Mouse (Mus musculus) embryonic facial prominence, embryonic 15.5 days (tissue): ENCODE data around the gene Slc25a40. TPM values are rescaled to one million over a fixed set of nuclear protein-coding genes. Genes with fewer than 3 reads are reported as not detected.
A peak's percentile ranks its signal among the peaks of the same experiment; 100 is the strongest.

Experiments used
- ATAC-seq: fragments of 200-750 bp; cut with Nextera tagmentation; 2 replicates; pipeline ENCODE4 v1.8.0; 2017; ENCODE audit warnings: low read depth, moderate TSS enrichment; ENCODE audit not compliant: insufficient number of reproducible peaks, low FRiP score, low TSS enrichment
- H3K27ac ChIP-seq: fragments of 300-500 bp; sonication (generic); replicated peaks from 2 replicates; pipeline ENCODE4 v1.5.1; 2015; ENCODE audit warnings: mild to moderate bottlenecking, inconsistent platforms
- H3K27me3 ChIP-seq: fragments of 300-500 bp; sonication (generic); 2 replicates; pipeline ENCODE4 v1.6.1; 2015; ENCODE audit warnings: inconsistent platforms
- H3K36me3 ChIP-seq: fragments of 300-500 bp; sonication (generic); 2 replicates; pipeline ENCODE4 v1.6.1; 2015; ENCODE audit warnings: mild to moderate bottlenecking, inconsistent platforms
- H3K4me1 ChIP-seq: fragments of 300-500 bp; sonication (generic); 2 replicates; pipeline ENCODE4 v1.6.1; 2015; ENCODE audit warnings: inconsistent platforms
- H3K4me2 ChIP-seq: fragments of 300-500 bp; sonication (generic); replicated peaks from 2 replicates; pipeline ENCODE4 v1.6.1; 2015; ENCODE audit warnings: mild to moderate bottlenecking, inconsistent platforms
- H3K4me3 ChIP-seq: fragments of 300-500 bp; sonication (generic); replicated peaks from 2 replicates; pipeline ENCODE4 v1.5.1; 2015; ENCODE audit warnings: mild to moderate bottlenecking, inconsistent platforms
- H3K9ac ChIP-seq: fragments of 300-500 bp; sonication (generic); 2 replicates; pipeline ENCODE4 v1.6.1; 2015; ENCODE audit warnings: inconsistent platforms
- H3K9me3 ChIP-seq: fragments of 300-500 bp; sonication (generic); replicated peaks from 2 replicates; pipeline ENCODE4 v1.6.1; 2016; ENCODE audit warnings: inconsistent platforms
- WGBS: fragments of 180-500 bp; shearing (Covaris S2); methylation state at CpG from one replicate; pipeline ENCODE4 v1.1.7; 2015; 5-methylcytosine and 5-hydroxymethylcytosine counted together
- polyA plus RNA-seq: library from polyadenylated mRNA; unstranded; fragments of >200 nt; fragmentation: Nextera tagmentation; extraction: Ambion mirVana; gene quantifications from 2 replicates; pipeline ENCODE4 v1.2.1, GENCODE M21; 2015

Gene Slc25a40
- polyA plus RNA-seq, 1 experiment from 2014 or later: 14.0 TPM

GRCm38 (mm10) chr5:8422932-8423928 is 580 bp downstream of the Slc25a40 start:
- H3K4me2 ChIP-seq: peak overlapping the region; percentile 80
- no peaks in the 10 kb centered on the region for H3K27me3 ChIP-seq
- H3K9me3 ChIP-seq: no peaks in the 10 kb centered on the region
- H3K4me1 ChIP-seq: peaks cover 9% of the 10 kb centered on the region
- peaks cover 9% of the 10 kb centered on the region; the same call in 1 of the 2 replicates for H3K36me3 ChIP-seq
- ATAC-seq: peak; percentile 66; the same call in 1 of the 2 replicates
- H3K27ac ChIP-seq: peak overlapping the region; percentile 89
- WGBS: under 1% methylated on average over 40 of the region's 40 CpGs
- peak overlapping the region; percentile 81 for H3K9ac ChIP-seq
- peak overlapping the region; percentile 79 for H3K4me3 ChIP-seq

GRCm38 (mm10) chr5:8424116-8424515 is 1.5 kb downstream of the Slc25a40 start:
- Histone ChIP-seq H3K9me3 (no peaks in the 10 kb centered on the region), H3K4me3 (peak overlapping the region; percentile 79), H3K36me3 (0 out of 2 replicates have a peak, but pooled peaks cover 6% of the 10 kb centered on the region), H3K27ac (peak overlapping the region; percentile 25; the same call in 1 of the 2 replicates), H3K27me3 (no peaks in the 10 kb centered on the region), H3K9ac (no peak overlapping the region), H3K4me1 (peaks cover 9% of the 10 kb centered on the region), H3K4me2 (peak overlapping the region; percentile 80)
- no peak for ATAC-seq
- WGBS: 18% methylated on average over 7 of the region's 7 CpGs

- Histone ChIP-seq H3K27ac (no peak overlapping the region), H3K4me2 (no peak overlapping the region), H3K27me3 (no peaks in the 10 kb centered on the region), H3K4me1 (peaks cover 9% of the 10 kb centered on the region), H3K9ac (no peak overlapping the region), H3K9me3 (no peaks in the 10 kb centered on the region), H3K36me3 (peaks cover 5% of the 10 kb centered on the region), H3K4me3 (no peak overlapping the region)
- ATAC-seq: no peak
- WGBS: 81% methylated on average over 5 of the region's 5 CpGs
Measured at GRCm38 (mm10) chr5:8425899-8426298, 3.2 kb downstream of the Slc25a40 start.

GRCm38 (mm10) chr5:8437481-8438156 is 15.0 kb downstream of the Slc25a40 start:
- no peak overlapping the region for H3K4me3 ChIP-seq
- H3K9ac ChIP-seq: no peak overlapping the region
- H3K27ac ChIP-seq: no peak overlapping the region
- H3K4me2 ChIP-seq: no peak overlapping the region
- H3K9me3 ChIP-seq: no peaks in the 10 kb centered on the region
- H3K4me1 ChIP-seq: no peaks in the 10 kb centered on the region
- 92% methylated on average over 5 of the region's 5 CpGs for WGBS
- peaks cover 11% of the 10 kb centered on the region; the same call in 1 of the 2 replicates for H3K36me3 ChIP-seq
- ATAC-seq: no peak
- no peaks in the 10 kb centered on the region for H3K27me3 ChIP-seq

DNA sequence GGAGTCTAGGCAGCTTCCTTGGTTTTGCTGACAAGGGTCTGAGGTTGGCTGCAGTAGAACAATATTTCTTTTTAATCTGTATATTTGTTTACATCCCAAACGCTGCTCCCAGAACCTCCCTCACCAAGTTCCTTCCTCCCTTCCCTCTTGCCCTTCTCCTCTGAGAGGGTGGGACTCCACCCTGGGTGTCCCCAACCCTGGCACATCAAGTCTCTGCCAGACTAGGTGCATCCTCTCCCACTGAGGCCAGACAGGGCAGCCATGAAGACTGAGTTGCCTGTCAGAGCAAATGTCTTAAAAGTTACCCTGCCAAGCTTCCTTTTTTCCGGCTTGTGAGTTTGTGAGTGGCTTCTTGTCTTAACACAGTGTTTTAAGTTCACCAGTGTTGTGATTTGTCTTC is 16.4 kb downstream of the Slc25a40 start:
- peaks cover 11% of the 10 kb centered on the region; the same call in 1 of the 2 replicates for H3K36me3 ChIP-seq
- H3K9ac ChIP-seq: no peak overlapping the region
- H3K27ac ChIP-seq: no peak overlapping the region
- no peak for ATAC-seq
- no peak overlapping the region for H3K4me3 ChIP-seq
- WGBS: 62% methylated on average over 2 of the region's 2 CpGs
- no peaks in the 10 kb centered on the region for H3K9me3 ChIP-seq
- no peak overlapping the region for H3K4me2 ChIP-seq
- no peaks in the 10 kb centered on the region for H3K4me1 ChIP-seq
- no peaks in the 10 kb centered on the region for H3K27me3 ChIP-seq

- H3K4me1 ChIP-seq: no peaks in the 10 kb centered on the region
- no peak overlapping the region for H3K9ac ChIP-seq
- no peak overlapping the region for H3K4me2 ChIP-seq
- H3K36me3 ChIP-seq: peaks cover 11% of the 10 kb centered on the region
- no peak for ATAC-seq
- no peak overlapping the region for H3K27ac ChIP-seq
- H3K4me3 ChIP-seq: no peak overlapping the region
- H3K9me3 ChIP-seq: no peaks in the 10 kb centered on the region
- H3K27me3 ChIP-seq: no peaks in the 10 kb centered on the region
Measured at GRCm38 (mm10) chr5:8455565-8455964, 32.9 kb downstream of the Slc25a40 start.

GRCm38 (mm10) chr5:8456561-8456960 is 33.9 kb downstream of the Slc25a40 start:
- H3K27me3 ChIP-seq: no peaks in the 10 kb centered on the region
- 81% methylated on average over 5 of the region's 5 CpGs for WGBS
- no peaks in the 10 kb centered on the region for H3K9me3 ChIP-seq
- H3K4me2 ChIP-seq: no peak overlapping the region
- peaks cover 14% of the 10 kb centered on the region for H3K36me3 ChIP-seq
- H3K4me1 ChIP-seq: no peaks in the 10 kb centered on the region
- no peak for ATAC-seq
- H3K9ac ChIP-seq: no peak overlapping the region
- H3K4me3 ChIP-seq: no peak overlapping the region
- no peak overlapping the region for H3K27ac ChIP-seq

DNA sequence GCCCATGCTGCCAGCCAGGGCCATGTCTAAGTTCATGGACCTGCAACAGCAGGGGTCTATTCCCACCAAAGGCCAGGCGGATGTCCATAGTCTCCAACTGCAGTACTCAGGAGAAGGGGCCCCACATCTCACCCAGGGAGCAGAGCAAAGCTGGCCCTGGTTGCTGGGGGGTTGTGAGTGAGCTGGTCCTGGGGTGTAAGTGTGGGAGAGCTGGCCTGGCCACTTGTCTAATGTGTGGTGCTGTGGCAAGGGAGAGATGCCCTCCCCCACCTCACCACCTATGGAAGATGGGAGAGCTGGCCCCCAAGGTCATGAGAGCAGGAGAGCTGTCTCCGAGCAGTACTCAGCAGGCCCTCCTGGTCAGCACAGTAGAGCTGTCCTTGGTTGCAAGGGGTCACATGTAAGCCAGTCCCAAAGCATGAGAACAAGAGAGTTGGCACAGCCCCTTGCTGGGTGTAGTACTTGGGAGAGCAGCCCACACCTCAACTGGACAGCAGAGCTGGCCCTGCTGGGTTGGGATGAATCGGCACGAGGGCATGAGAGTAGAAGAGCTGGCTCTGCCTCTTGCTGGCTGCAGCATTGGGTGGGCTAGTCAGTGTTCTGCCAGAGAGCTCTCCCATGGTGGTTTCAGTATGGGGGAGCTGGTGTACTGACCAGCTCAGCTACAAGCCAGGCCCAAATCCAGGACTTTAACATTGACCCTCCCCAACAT is 65.5 kb downstream of the Slc25a40 start:
- ATAC-seq: no peak
- H3K4me1 ChIP-seq: no peaks in the 10 kb centered on the region
- H3K9ac ChIP-seq: no peak overlapping the region
- 77% methylated on average over 4 of the region's 4 CpGs for WGBS
- H3K36me3 ChIP-seq: no peaks in the 10 kb centered on the region
- no peak overlapping the region for H3K4me3 ChIP-seq
- H3K9me3 ChIP-seq: no peaks in the 10 kb centered on the region
- H3K27ac ChIP-seq: no peak overlapping the region
- no peaks in the 10 kb centered on the region for H3K27me3 ChIP-seq
- H3K4me2 ChIP-seq: no peak overlapping the region

DNA sequence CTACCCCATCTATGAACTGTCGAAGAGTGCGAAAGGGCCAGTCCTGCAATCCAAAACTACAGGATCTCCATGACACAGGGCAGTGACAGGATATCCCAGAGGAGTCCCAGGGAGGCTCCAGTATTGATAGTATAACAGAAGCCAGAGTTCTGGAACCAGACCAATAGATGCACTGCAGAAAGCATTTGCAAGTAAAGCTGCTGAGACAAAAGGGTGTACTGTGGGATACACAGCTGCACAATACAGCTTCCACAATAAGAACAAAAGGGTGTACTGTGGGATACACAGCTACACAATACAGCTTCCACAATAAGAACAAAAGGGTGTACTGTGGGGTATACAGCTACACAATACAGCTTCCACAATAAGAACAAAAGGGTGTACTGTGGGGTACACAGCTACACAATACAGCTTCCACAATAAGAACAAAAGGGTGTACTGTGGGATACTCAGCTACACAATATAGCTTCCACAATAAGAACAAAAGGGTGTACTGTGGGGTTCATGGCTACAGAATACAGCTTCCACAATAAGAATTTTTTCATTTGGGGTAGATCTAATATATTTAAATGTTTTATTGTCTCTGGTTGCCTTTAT is 66.1 kb downstream of the Slc25a40 start:
- Histone ChIP-seq H3K36me3 (no peaks in the 10 kb centered on the region), H3K9me3 (no peaks in the 10 kb centered on the region), H3K4me2 (no peak overlapping the region), H3K9ac (no peak overlapping the region), H3K4me1 (no peaks in the 10 kb centered on the region), H3K27me3 (no peaks in the 10 kb centered on the region), H3K27ac (no peak overlapping the region), H3K4me3 (no peak overlapping the region)
- no peak for ATAC-seq
- 83% methylated on average over 2 of the region's 2 CpGs for WGBS

DNA sequence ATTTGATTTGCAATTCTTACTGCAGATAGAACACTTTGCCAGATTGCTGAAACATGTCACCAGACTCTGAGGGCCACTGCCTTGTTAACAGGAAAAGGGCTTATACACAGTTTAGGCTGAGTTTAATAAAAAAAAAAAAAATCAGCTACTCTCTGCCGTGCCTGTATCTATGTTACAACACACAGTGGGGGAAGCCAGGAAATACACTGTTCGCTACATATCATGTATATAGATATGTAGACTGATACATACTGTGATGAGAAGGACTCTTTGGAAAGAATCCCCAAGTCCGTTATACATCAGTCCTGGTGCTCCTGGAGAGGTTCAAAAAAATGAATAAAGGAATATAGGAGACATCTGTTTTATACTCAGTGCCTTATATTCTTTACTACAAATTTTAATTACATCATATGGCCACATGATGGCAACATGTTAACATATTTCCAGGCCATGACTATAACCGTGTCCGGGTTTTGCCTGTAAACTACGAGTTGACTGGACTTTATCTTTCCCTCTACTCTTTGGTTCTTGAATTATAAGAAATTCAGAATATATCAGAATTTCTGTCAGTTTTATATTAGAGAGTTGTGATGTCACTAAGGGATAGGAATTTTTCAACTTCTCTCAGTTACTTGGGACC is 66.9 kb downstream of the Slc25a40 start:
- Histone ChIP-seq H3K36me3 (no peaks in the 10 kb centered on the region), H3K4me3 (no peak overlapping the region), H3K4me1 (no peaks in the 10 kb centered on the region), H3K27me3 (no peaks in the 10 kb centered on the region), H3K27ac (no peak overlapping the region), H3K9me3 (no peaks in the 10 kb centered on the region), H3K9ac (no peak overlapping the region), H3K4me2 (no peak overlapping the region)
- ATAC-seq: no peak
- WGBS: 33% methylated on average over 6 of the region's 6 CpGs
